Mouse (Mus musculus): ENCODE data around the gene Fndc3b.

- no peak for TF ChIP-seq POLR2A (IDR thresholded peaks at IDR 0.05; ENCODE audit: low read depth, low read length)
- TF ChIP-seq CTCF (IDR thresholded peaks at IDR 0.05; ENCODE audit: borderline replicate concordance, insufficient read depth, low read length), result no peak
Measured at GRCm38 (mm10) chr3:27625592-27625985, 85.5 kb downstream of the Fndc3b start.

All from embryonic fibroblast, embryonic 13.5 days (primary cell).